Mouse (Mus musculus) G1E (cell line): Measurements from ENCODE around the gene Hoxd13.

ENCODE experiments used
- CTCF ChIP-seq: IDR thresholded peaks from 2 replicates; pipeline ENCODE4 v1.5.1; 2012; ENCODE audit warnings: low read depth, low read length, inconsistent platforms, mixed read lengths
- GATA1 ChIP-seq: IDR thresholded peaks from 2 replicates; pipeline ENCODE4 v1.6.1; 2012; ENCODE audit warnings: borderline replicate concordance, low read length, inconsistent platforms, mixed read lengths
- GATA2 ChIP-seq: IDR thresholded peaks from 2 replicates; pipeline ENCODE4 v1.6.1; 2012; ENCODE audit warnings: low read depth, low read length, inconsistent platforms, borderline replicate concordance

GRCm38 (mm10) chr2:74679980-74680379 lies 11.9 kb downstream of the Hoxd13 start:
- TF ChIP-seq CTCF (no peak), GATA1 (no peak), GATA2 (no peak)
